Mouse (Mus musculus) neural tube, embryonic 11.5 days (tissue): Measurements from ENCODE around the gene Cldn13. TPM values are rescaled to one million over a fixed set of nuclear protein-coding genes. Genes with fewer than 3 reads are reported as not detected.
"Not testable (repeated sequence)": the region's sequence is repeated elsewhere in the genome, so short reads cannot be mapped to it uniquely, and the experiment has no call there.

Experiments used
- ATAC-seq: fragments of 200-750 bp; cut with Nextera tagmentation; 2 replicates; pipeline ENCODE4 v1.8.0; 2017; ENCODE audit warnings: moderate number of reproducible peaks, mild to moderate bottlenecking, moderate TSS enrichment, moderate library complexity; ENCODE audit not compliant: insufficient read depth, low FRiP score, low TSS enrichment
- DNase-seq: peaks from one replicate; pipeline ENCODE4 v3.0.0-alpha.2; 2015; ENCODE audit warnings: low spot score
- H3K27ac ChIP-seq: fragments of 300-500 bp; sonication (generic); 2 replicates; pipeline ENCODE4 v1.5.1; 2014; ENCODE audit warnings: low read depth, mild to moderate bottlenecking, low read length
- H3K27me3 ChIP-seq: fragments of 300-500 bp; sonication (generic); 2 replicates; pipeline ENCODE4 v1.6.1; 2014; ENCODE audit warnings: mild to moderate bottlenecking, low read length, mixed read lengths; ENCODE audit not compliant: control insufficient read depth, insufficient read depth
- H3K36me3 ChIP-seq: fragments of 300-500 bp; sonication (generic); 2 replicates; pipeline ENCODE4 v1.6.1; 2014; ENCODE audit warnings: mild to moderate bottlenecking, low read length, moderate library complexity, mixed read lengths; ENCODE audit not compliant: control insufficient read depth, insufficient read depth
- H3K4me1 ChIP-seq: fragments of 300-500 bp; sonication (generic); 2 replicates; pipeline ENCODE4 v1.6.1; 2014; ENCODE audit warnings: low read length, mixed read lengths; ENCODE audit not compliant: control insufficient read depth, insufficient read depth
- H3K4me2 ChIP-seq: fragments of 300-500 bp; sonication (generic); 2 replicates; pipeline ENCODE4 v1.6.1; 2014; ENCODE audit warnings: low read depth, mild to moderate bottlenecking, moderate library complexity
- H3K4me3 ChIP-seq: fragments of 300-500 bp; sonication (generic); 2 replicates; pipeline ENCODE4 v1.5.1; 2014; ENCODE audit warnings: low read depth, low read length
- H3K9ac ChIP-seq: fragments of 300-500 bp; sonication (generic); 2 replicates; pipeline ENCODE4 v1.6.1; 2014; ENCODE audit warnings: mild to moderate bottlenecking, low read length
- H3K9me3 ChIP-seq: fragments of 300-500 bp; sonication (generic); 2 replicates; pipeline ENCODE4 v1.6.1; 2016; ENCODE audit warnings: low read length; ENCODE audit not compliant: control insufficient read depth
- WGBS: fragments of 180-500 bp; shearing (Covaris S2); extraction: QIAGEN DNeasy Blood & Tissue Kit; methylation state at CpG from one replicate; pipeline ENCODE4 v1.1.7; 2014; 5-methylcytosine and 5-hydroxymethylcytosine counted together
- polyA plus RNA-seq: library from polyadenylated mRNA; unstranded; fragments of >200 nt; fragmentation: Nextera tagmentation; extraction: Ambion mirVana; gene quantifications from 2 replicates; pipeline ENCODE4 v1.2.1, GENCODE M21; 2014

Cldn13 gene
- 2.4 and 4.0 TPM in 2 replicates for polyA plus RNA-seq

DNA sequence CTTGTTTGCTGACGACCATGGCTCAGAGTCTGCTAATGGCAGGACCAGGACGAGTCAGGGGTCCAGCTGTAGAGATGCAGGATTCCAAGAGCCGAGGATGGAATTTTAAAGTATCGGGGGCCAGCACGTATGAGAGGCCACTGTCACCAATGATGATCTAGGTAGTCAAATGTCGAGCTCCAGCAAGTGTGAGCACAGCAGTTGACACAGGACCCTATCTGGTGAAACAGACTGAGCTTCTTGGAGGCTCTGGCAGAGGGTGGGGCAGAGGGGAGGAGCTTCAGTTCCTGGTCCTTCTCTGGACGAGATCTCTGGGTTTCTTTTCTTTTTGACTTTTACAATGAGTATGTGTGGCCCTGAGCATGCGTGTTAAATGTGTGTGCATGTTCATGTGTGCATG, at the start of gene Cldn13:
Cldn13 (minus strand) TSS at position 216 of the 400 bp plus-strand sequence.
- no peaks in the 10 kb centered on the region for H3K36me3 ChIP-seq
- H3K4me3 ChIP-seq, result no peak within 1 kb of the TSS
- no peaks in the 10 kb centered on the region for H3K9me3 ChIP-seq
- no peak within 1 kb of the TSS for H3K9ac ChIP-seq
- DNase-seq (no peak), ATAC-seq (no peak)
- H3K27ac ChIP-seq, result no peak within 1 kb of the TSS
- no peaks in the 10 kb centered on the region for H3K4me1 ChIP-seq
- H3K27me3 ChIP-seq, result no peaks in the 10 kb centered on the region
- 83% methylated on average over 8 of the region's 8 CpGs for WGBS
- no peak within 1 kb of the TSS for H3K4me2 ChIP-seq

DNA sequence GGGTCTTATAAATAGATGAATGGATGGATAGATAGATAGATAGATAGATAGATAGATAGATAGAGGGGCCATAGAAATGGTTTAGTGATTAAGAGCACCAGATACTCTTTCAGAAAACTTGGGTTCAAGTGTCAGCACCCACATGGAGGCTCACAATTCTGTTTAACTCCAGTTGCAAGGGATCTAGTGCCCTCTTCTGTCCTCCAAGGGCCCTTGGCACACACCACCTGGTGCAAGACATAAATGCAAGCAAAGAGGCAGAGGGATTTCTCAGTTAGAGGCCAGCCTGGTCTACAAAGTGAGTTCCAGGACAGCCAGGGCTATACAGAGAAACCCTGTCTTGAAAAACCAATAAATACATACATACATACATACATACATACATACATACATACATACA, 49.3 kb upstream of the Cldn13 start:
- not testable (repeated sequence) for ATAC-seq, H3K4me2 ChIP-seq, H3K27me3 ChIP-seq, H3K36me3 ChIP-seq, H3K27ac ChIP-seq, H3K9ac ChIP-seq, H3K4me1 ChIP-seq, DNase-seq, H3K4me3 ChIP-seq, H3K9me3 ChIP-seq

DNA sequence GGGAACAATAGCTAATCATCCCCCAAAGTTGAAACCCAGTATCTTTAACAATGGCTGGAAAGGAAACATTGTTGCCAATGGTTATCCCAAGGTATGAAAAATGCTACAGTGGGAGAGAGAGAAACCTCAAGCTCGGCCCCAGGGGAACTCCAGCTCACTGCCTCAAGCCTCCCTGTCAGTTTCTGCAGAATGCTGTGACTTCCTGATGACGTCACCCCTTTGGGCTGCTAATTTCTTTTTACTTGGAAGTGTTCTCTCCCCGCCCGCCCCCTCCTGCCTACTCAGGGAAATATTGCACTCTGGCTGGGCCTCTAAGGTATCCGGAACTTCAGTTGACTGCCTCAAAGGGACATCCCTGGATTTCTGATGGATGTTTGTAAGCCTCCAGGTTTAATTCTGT, 48.2 kb upstream of the Cldn13 start:
- ATAC-seq (no peak), DNase-seq (no peak)
- Histone ChIP-seq H3K9me3 (no peaks in the 10 kb centered on the region), H3K27ac (no peak overlapping the region), H3K9ac (no peak overlapping the region), H3K36me3 (no peaks in the 10 kb centered on the region), H3K4me2 (no peak overlapping the region), H3K27me3 (0 out of 2 replicates have a peak, but pooled peaks cover 3% of the 10 kb centered on the region), H3K4me3 (no peak overlapping the region), H3K4me1 (peaks cover 8% of the 10 kb centered on the region)
- 39% methylated on average over 5 of the region's 5 CpGs for WGBS

DNA sequence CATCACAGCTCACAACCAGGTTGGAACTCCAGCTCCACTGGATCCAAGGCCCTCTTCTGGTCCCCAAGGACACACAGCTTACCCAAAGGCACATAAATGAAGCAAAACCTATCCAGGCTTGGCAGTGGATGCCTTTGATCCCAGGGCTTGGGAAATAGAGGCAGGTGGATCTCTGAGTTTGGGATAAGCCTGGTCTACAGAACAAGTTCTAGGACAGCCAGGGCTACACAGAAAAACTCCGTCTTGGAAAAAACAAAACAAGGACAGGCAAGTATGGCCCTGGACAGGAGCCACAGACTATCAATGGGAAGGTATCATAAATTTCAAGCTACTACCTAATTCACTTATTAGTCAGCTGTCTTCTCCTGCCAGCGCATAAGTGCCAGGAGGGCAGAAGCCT, 46.2 kb upstream of the Cldn13 start:
- H3K4me2 ChIP-seq, result no peak overlapping the region
- no peak overlapping the region for H3K27ac ChIP-seq
- DNase-seq (no peak), ATAC-seq (no peak)
- H3K4me1 ChIP-seq, result peaks cover 7% of the 10 kb centered on the region
- no peaks in the 10 kb centered on the region for H3K27me3 ChIP-seq
- H3K9me3 ChIP-seq, result no peaks in the 10 kb centered on the region
- no peak overlapping the region for H3K4me3 ChIP-seq
- no peaks in the 10 kb centered on the region for H3K36me3 ChIP-seq
- no peak overlapping the region for H3K9ac ChIP-seq
- 88% methylated on average over 2 of the region's 2 CpGs for WGBS

DNA sequence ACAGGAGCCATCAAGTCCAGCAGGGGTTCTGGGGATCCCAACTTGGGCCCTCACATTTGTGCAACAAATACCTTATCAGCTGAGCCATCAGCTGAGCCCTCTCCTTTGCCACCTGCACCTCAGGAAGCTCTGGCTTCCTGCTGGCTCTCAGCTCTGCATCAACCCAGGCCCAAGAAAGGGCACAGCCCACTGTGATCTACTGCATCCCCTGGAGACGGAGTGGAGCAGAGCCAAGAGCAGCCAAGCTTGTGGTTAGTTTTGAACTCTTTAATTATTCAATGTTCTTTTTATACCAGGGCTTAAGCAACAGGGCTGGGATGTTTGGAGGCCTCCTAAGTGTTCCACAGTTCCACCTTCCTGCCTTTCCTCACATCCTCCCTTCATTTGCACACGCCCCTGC, 45.1 kb upstream of the Cldn13 start:
- Histone ChIP-seq H3K27me3 (no peaks in the 10 kb centered on the region), H3K36me3 (no peaks in the 10 kb centered on the region), H3K27ac (no peak overlapping the region), H3K9ac (no peak overlapping the region), H3K9me3 (no peaks in the 10 kb centered on the region), H3K4me1 (no peaks in the 10 kb centered on the region), H3K4me2 (no peak overlapping the region), H3K4me3 (no peak overlapping the region)
- DNase-seq, result no peak
- 77% methylated on average over 2 of the region's 2 CpGs for WGBS
- ATAC-seq, result no peak

DNA sequence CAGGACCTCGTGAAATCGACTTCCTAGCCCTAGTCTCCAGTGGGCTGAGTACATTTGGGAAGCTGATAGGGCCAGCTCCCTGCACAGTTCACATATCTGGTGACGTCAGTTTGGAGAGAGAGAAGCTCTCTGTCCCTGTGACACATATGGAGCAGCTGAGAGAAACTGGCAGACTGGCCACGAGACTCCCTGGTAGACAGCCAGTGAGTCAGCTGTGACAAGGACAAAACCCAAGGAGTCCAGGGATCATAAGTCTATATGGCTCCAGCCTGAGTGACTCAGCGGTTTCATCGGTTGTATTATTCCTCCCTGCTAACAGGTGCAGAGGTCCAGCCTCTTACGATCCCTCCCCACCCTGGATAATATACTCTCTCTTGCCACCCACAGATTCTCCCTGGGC, 43.8 kb upstream of the Cldn13 start:
- no peaks in the 10 kb centered on the region for H3K9me3 ChIP-seq
- H3K4me2 ChIP-seq, result no peak overlapping the region
- H3K27me3 ChIP-seq, result no peaks in the 10 kb centered on the region
- WGBS, result 81% methylated on average over 7 of the region's 7 CpGs
- H3K36me3 ChIP-seq, result no peaks in the 10 kb centered on the region
- DNase-seq, result no peak
- H3K9ac ChIP-seq, result no peak overlapping the region
- no peak overlapping the region for H3K27ac ChIP-seq
- no peaks in the 10 kb centered on the region for H3K4me1 ChIP-seq
- H3K4me3 ChIP-seq, result no peak overlapping the region
- no peak for ATAC-seq

DNA sequence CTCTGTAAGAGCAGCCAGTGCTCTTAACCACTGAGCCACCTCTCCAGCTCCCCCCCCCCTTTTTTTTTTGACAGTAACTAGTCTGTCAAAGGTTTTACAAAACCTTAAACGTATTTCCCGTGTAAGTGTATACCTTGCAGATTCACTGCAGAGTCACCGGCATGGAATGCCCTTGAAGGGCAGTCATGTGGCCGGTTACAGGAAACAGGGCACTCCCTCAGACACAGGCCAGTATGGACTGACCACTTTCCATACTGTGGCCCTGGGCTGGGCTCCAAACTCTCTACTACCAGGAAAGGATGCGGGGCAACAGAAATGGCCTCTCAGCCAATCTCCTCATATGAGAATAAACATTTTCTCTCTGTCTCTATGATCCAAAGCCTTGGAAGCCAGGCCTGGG, 40.2 kb upstream of the Cldn13 start:
- no peaks in the 10 kb centered on the region for H3K9me3 ChIP-seq
- no peak overlapping the region for H3K9ac ChIP-seq
- no peak for ATAC-seq
- no peak overlapping the region for H3K4me2 ChIP-seq
- H3K27ac ChIP-seq, result no peak overlapping the region
- H3K27me3 ChIP-seq, result no peaks in the 10 kb centered on the region
- H3K36me3 ChIP-seq, result no peaks in the 10 kb centered on the region
- no peak for DNase-seq
- no peak overlapping the region for H3K4me3 ChIP-seq
- H3K4me1 ChIP-seq, result no peaks in the 10 kb centered on the region
- WGBS, result 86% methylated on average over 5 of the region's 5 CpGs

DNA sequence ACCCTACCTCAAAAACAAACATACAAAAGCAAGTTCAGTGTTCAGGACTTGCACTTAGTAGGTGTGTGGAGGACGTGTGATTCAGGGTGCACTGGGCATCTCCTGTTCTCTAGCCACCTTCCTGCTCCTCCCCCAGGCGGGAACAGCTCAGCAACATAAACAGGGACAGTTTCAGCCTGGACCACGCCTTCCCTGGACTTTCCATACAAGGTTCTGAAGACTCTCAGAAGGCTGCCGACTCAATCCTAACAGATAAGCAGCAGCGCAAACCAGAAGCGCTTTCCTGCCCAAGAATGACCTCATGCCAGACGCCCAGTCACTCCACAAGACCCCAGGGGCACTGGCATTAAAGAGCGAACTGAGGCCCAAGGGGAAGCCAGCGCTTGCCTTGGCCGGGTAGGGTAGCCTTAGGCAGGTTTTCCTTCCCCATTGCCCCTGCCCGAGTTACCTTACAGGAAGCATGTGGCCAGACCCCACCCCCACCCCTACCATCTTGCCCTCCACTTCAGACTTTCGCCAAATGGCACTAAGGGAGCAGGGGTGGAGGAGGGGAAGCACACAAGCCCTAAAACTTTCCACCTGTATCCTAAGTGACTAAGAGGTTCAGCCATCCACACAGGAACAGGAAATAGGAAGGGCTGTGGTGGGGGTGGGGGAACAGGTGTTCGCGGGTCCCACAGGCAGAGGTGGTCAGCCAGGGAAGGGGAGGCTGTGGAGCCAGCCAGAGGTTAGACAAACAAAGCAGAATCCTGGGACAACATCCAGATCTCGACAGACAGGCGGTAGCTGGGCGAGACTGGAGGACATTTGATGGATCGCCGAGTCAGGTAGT, 35.9 kb upstream of the Cldn13 start:
- Histone ChIP-seq H3K4me2 (no peak overlapping the region), H3K27ac (no peak overlapping the region), H3K36me3 (no peaks in the 10 kb centered on the region), H3K4me1 (no peaks in the 10 kb centered on the region; the same call in 1 of the 2 replicates), H3K27me3 (peaks cover 9% of the 10 kb centered on the region), H3K9me3 (no peaks in the 10 kb centered on the region), H3K9ac (no peak overlapping the region), H3K4me3 (no peak overlapping the region)
- ATAC-seq (no peak), DNase-seq (no peak)
- 34% methylated on average over 19 of the region's 19 CpGs for WGBS

DNA sequence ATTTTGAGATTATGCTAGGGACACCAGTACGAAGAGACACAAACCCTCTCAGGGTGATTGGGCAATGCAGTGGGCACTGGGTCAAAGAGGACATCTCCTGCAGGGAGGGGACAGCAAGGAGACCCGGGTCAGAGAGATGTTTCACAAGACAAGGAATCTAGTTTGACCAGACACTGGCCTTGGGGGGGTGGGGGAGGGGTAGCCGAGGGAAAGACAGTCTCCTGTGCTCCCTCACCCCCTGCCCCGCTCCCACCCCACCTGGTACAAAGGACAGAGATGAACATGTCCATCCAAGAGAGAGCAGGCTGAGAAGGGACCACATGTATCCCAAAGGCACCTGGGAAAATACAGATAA, 32.7 kb upstream of the Cldn13 start:
- H3K4me2 ChIP-seq, result no peak overlapping the region
- H3K4me3 ChIP-seq, result no peak overlapping the region
- peaks cover 22% of the 10 kb centered on the region for H3K27me3 ChIP-seq
- no peak overlapping the region for H3K9ac ChIP-seq
- ATAC-seq (no peak), DNase-seq (no peak)
- H3K36me3 ChIP-seq, result no peaks in the 10 kb centered on the region
- no peaks in the 10 kb centered on the region; the same call in 1 of the 2 replicates for H3K4me1 ChIP-seq
- H3K27ac ChIP-seq, result no peak overlapping the region
- H3K9me3 ChIP-seq, result no peaks in the 10 kb centered on the region
- WGBS, result 70% methylated on average over 4 of the region's 4 CpGs
